Mouse (Mus musculus) bone marrow macrophage, adult 2 months (primary cell): ENCODE results near the gene Sept6.

ENCODE experiments used
- CTCF ChIP-seq: IDR thresholded peaks from 2 replicates; pipeline ENCODE4 v1.5.1; 2012; ENCODE audit warnings: low read depth, mild to moderate bottlenecking, low read length, moderate library complexity
- POLR2A ChIP-seq: IDR thresholded peaks from 2 replicates; pipeline ENCODE4 v1.6.1; 2012; ENCODE audit warnings: mild to moderate bottlenecking, low read depth, low read length, borderline replicate concordance

- TF ChIP-seq POLR2A, result no peak
- no peak for TF ChIP-seq CTCF
These were observed 70.2 kb downstream of the Sept6 start for GRCm38 (mm10) chrX:36921346-36921745.
